ENCODE assay signal across 21 mouse cellular contexts in genomic region chr5:66415033-66415697, GRCm38 (mm10).
DNase-seq lines count a peak whose midpoint lies in the region; ATAC-seq and TF ChIP-seq lines count a peak whose summit lies in the region.
"Had no signal": no experiment of that assay in that cellular context is flagged by ENCODE, and none has a peak within 500 bp of the region (broad histone marks: within the 10 kb centered on the region; RNA-seq: fewer than 3 reads in every experiment).

No protein-coding gene starts in this region.

- no peak for DNase-seq in midbrain, postnatal 0 days (ENCODE audit: low spot score)
- no peak for DNase-seq in hindbrain, embryonic 11.5 days (ENCODE audit: low spot score)
- no peak for DNase-seq in embryo, embryonic 9.5 days (ENCODE audit: extremely low spot score)
- DNase-seq in thymus, postnatal 0 days (ENCODE audit: low spot score), result no peak
- no peak for DNase-seq in liver, embryonic 11.5 days (ENCODE audit: low spot score)
- DNase-seq: adrenal gland, adult 2 months; cerebellum, adult 9-11 months; gastrocnemius, postnatal 25 days; kidney, adult 2 months; kidney, postnatal 10 days; layer of hippocampus, postnatal 36 days; left cerebral cortex, postnatal 4 days; liver; liver, postnatal 0 days; lung, postnatal 14 days; right cerebral cortex, postnatal 4 days; thymus, postnatal 14 days had no signal

- H3K36me3 ChIP-seq in midbrain, embryonic 12.5 days, result no peaks in the 10 kb centered on the region
- no peaks in the 10 kb centered on the region for H3K36me3 ChIP-seq in midbrain, postnatal 0 days (ENCODE audit: insufficient read depth, low read length)
- H3K36me3 ChIP-seq in hindbrain, embryonic 11.5 days (ENCODE audit: control insufficient read depth, insufficient read depth, low read length), result no peaks in the 10 kb centered on the region
- H3K36me3 ChIP-seq in midbrain, embryonic 13.5 days, result no peaks in the 10 kb centered on the region
- H3K36me3 ChIP-seq in liver, embryonic 11.5 days (ENCODE audit: control insufficient read depth, insufficient read depth, low read length), result no peaks in the 10 kb centered on the region
- H3K36me3 ChIP-seq: embryonic facial prominence, embryonic 13.5 days had no signal

- peaks cover 17% of the 10 kb centered on the region for H3K4me1 ChIP-seq in midbrain, embryonic 12.5 days
- peaks cover 15% of the 10 kb centered on the region for H3K4me1 ChIP-seq in midbrain, postnatal 0 days (ENCODE audit: insufficient read depth, low read length)
- H3K4me1 ChIP-seq in hindbrain, embryonic 11.5 days (replicated peaks; ENCODE audit: control insufficient read depth, insufficient read depth, low read length), result no peaks in the 10 kb centered on the region
- H3K4me1 ChIP-seq in midbrain, embryonic 13.5 days (replicated peaks), result peaks cover 54% of the 10 kb centered on the region
- no peaks in the 10 kb centered on the region for H3K4me1 ChIP-seq in liver, embryonic 11.5 days (replicated peaks; ENCODE audit: control insufficient read depth, insufficient read depth, low read length)

- H3K27ac ChIP-seq in midbrain, embryonic 12.5 days (replicated peaks), result peak overlapping the region; percentile 57
- H3K27ac ChIP-seq in midbrain, postnatal 0 days (ENCODE audit: low read depth, low read length), result no peak overlapping the region
- peak overlapping the region; percentile 7; the same call in 1 of the 2 replicates for H3K27ac ChIP-seq in hindbrain, embryonic 11.5 days (ENCODE audit: low read depth, low read length)
- H3K27ac ChIP-seq in midbrain, embryonic 13.5 days, result peak overlapping the region; percentile 85
- no peak overlapping the region for H3K27ac ChIP-seq in liver, embryonic 11.5 days (ENCODE audit: low read depth, low read length)
- H3K27ac ChIP-seq: embryonic facial prominence, embryonic 13.5 days; stomach, postnatal 0 days had no signal

- no peak for TF ChIP-seq CTCF in midbrain, postnatal 0 days (IDR thresholded peaks at IDR 0.05)

- no peaks in the 10 kb centered on the region for H3K27me3 ChIP-seq in midbrain, embryonic 12.5 days
- H3K27me3 ChIP-seq in midbrain, postnatal 0 days (ENCODE audit: insufficient read depth, low read length), result no peaks in the 10 kb centered on the region
- no peaks in the 10 kb centered on the region for H3K27me3 ChIP-seq in hindbrain, embryonic 11.5 days (ENCODE audit: control insufficient read depth, insufficient read depth, low read length)
- no peaks in the 10 kb centered on the region for H3K27me3 ChIP-seq in midbrain, embryonic 13.5 days
- no peaks in the 10 kb centered on the region for H3K27me3 ChIP-seq in liver, embryonic 11.5 days (replicated peaks; ENCODE audit: control insufficient read depth, insufficient read depth, low read length)
- H3K27me3 ChIP-seq: embryonic facial prominence, embryonic 13.5 days had no signal

- H3K4me2 ChIP-seq in midbrain, embryonic 12.5 days (replicated peaks), result no peak overlapping the region
- no peak overlapping the region for H3K4me2 ChIP-seq in midbrain, postnatal 0 days (ENCODE audit: low read depth, low read length, poor library complexity, severe bottlenecking)
- H3K4me2 ChIP-seq in hindbrain, embryonic 11.5 days (replicated peaks; ENCODE audit: low read depth, low read length), result no peak overlapping the region
- no peak overlapping the region for H3K4me2 ChIP-seq in midbrain, embryonic 13.5 days (replicated peaks)
- no peak overlapping the region for H3K4me2 ChIP-seq in liver, embryonic 11.5 days
- H3K4me2 ChIP-seq: embryonic facial prominence, embryonic 13.5 days had no signal

- no peak overlapping the region for H3K9ac ChIP-seq in midbrain, embryonic 12.5 days (replicated peaks)
- no peak overlapping the region for H3K9ac ChIP-seq in midbrain, postnatal 0 days (replicated peaks; ENCODE audit: low read length, poor library complexity, severe bottlenecking)
- H3K9ac ChIP-seq in hindbrain, embryonic 11.5 days (ENCODE audit: low read depth, low read length), result no peak overlapping the region
- H3K9ac ChIP-seq in midbrain, embryonic 13.5 days (replicated peaks), result no peak overlapping the region
- no peak overlapping the region for H3K9ac ChIP-seq in liver, embryonic 11.5 days (ENCODE audit: low read depth, low read length)
- H3K9ac ChIP-seq: embryonic facial prominence, embryonic 13.5 days; liver, postnatal 0 days had no signal

- peak; percentile 27; the same call in 1 of the 2 replicates for ATAC-seq in midbrain, embryonic 12.5 days (ENCODE audit: low FRiP score, low read depth)
- ATAC-seq in midbrain, postnatal 0 days (ENCODE audit: low FRiP score), result no peak
- ATAC-seq in hindbrain, embryonic 11.5 days (ENCODE audit: low FRiP score), result peak; percentile 63; the same call in 1 of the 2 replicates
- ATAC-seq in midbrain, embryonic 13.5 days, result peak; percentile 57
- no peak for ATAC-seq in liver, embryonic 11.5 days (replicated peaks; ENCODE audit: low FRiP score)
- ATAC-seq: liver, postnatal 0 days had no signal

- no peaks in the 10 kb centered on the region for H3K9me3 ChIP-seq in midbrain, embryonic 12.5 days
- no peaks in the 10 kb centered on the region for H3K9me3 ChIP-seq in midbrain, postnatal 0 days (ENCODE audit: low read length)
- no peaks in the 10 kb centered on the region for H3K9me3 ChIP-seq in hindbrain, embryonic 11.5 days (ENCODE audit: control insufficient read depth, low read length)
- no peaks in the 10 kb centered on the region for H3K9me3 ChIP-seq in midbrain, embryonic 13.5 days
- no peaks in the 10 kb centered on the region for H3K9me3 ChIP-seq in liver, embryonic 11.5 days (ENCODE audit: control insufficient read depth, low read length)
- H3K9me3 ChIP-seq: embryonic facial prominence, embryonic 13.5 days had no signal

- WGBS in midbrain, embryonic 12.5 days, result 56% methylated on average over 9 of the region's 9 CpGs
- 38% methylated on average over 9 of the region's 9 CpGs for WGBS in midbrain, postnatal 0 days
- WGBS in hindbrain, embryonic 11.5 days, result 64% methylated on average over 9 of the region's 9 CpGs
- WGBS in midbrain, embryonic 13.5 days, result 45% methylated on average over 9 of the region's 9 CpGs
- 80% methylated on average over 9 of the region's 9 CpGs for WGBS in liver, embryonic 11.5 days

- no peak overlapping the region for H3K4me3 ChIP-seq in midbrain, embryonic 12.5 days
- H3K4me3 ChIP-seq in midbrain, postnatal 0 days (ENCODE audit: low read depth, low read length), result no peak overlapping the region
- H3K4me3 ChIP-seq in hindbrain, embryonic 11.5 days (ENCODE audit: low read depth, low read length), result no peak overlapping the region
- H3K4me3 ChIP-seq in midbrain, embryonic 13.5 days (replicated peaks), result no peak overlapping the region
- no peak overlapping the region for H3K4me3 ChIP-seq in liver, embryonic 11.5 days (ENCODE audit: low read depth, low read length)
- H3K4me3 ChIP-seq: embryonic facial prominence, embryonic 13.5 days had no signal

Comparison
In these comparisons a context has a peak if more than half of its experiments do, and no peak if none do; other contexts are left out.
1. ATAC-seq: peak in midbrain, embryonic 12.5 days (single experiment), hindbrain, embryonic 11.5 days (single experiment) and midbrain, embryonic 13.5 days (single experiment); none in midbrain, postnatal 0 days (single experiment) and liver, embryonic 11.5 days (single experiment).
2. H3K27ac ChIP-seq: peak in midbrain, embryonic 12.5 days (single experiment), hindbrain, embryonic 11.5 days (single experiment) and midbrain, embryonic 13.5 days (single experiment); none in midbrain, postnatal 0 days (single experiment) and liver, embryonic 11.5 days (single experiment).